Mouse (Mus musculus): Measurements from ENCODE around the gene Sec23b. TPM values are rescaled to one million over a fixed set of nuclear protein-coding genes. Genes with fewer than 3 reads are reported as not detected.

Gene Sec23b
- 17.3 TPM for polyA plus RNA-seq (2015; fragmentation: Illumina TruSeq; extraction: RNeasy Lipid Tissue Mini Kit (QIAGEN cat#74804); ENCODE audit: insufficient read depth, low read depth, low replicate concordance)

GRCm38 (mm10) chr2:144555820-144556552 is at the start of gene Sec23b:
TSS of gene Sec23b (plus strand) at chr2:144556229.

GRCm38 (mm10) chr2:144526981-144527820 is 28.8 kb upstream of the Sec23b start, which contains the start of the genes Dzank1 and Polr3f:
TSS of gene Dzank1 (minus strand) at chr2:144527414.
TSS of gene Polr3f (plus strand) at chr2:144527718.

DNA sequence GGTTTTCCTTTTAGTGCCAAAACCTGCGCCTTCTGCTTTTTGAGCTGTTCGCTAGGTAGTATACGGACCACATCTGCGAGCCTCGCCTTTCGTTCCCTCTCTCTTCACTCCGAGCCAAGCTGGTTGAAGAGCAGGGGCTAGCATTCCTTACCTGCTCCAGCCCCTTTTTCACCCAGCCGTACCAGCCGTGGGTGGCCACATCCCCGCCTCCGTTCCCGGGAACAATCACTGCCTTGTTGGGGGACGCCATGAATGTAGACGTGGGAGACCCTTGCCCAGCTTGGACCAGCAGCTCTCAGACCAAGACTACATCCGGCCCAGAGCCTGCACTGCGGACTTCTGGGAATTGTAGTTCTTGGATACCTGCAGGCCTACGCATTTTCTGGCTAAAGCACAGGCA is 5.5 kb upstream of the Sec23b start, which contains the start of gene Rbbp9:
Gene Rbbp9, minus strand, starts transcription at position 341 of the 400 bp plus-strand sequence.

GRCm38 (mm10) chr2:144593951-144594651 is 38.1 kb downstream of the Sec23b start, which contains the start of gene Smim26:
TSS of gene Smim26 (plus strand) at chr2:144594054.

DNA sequence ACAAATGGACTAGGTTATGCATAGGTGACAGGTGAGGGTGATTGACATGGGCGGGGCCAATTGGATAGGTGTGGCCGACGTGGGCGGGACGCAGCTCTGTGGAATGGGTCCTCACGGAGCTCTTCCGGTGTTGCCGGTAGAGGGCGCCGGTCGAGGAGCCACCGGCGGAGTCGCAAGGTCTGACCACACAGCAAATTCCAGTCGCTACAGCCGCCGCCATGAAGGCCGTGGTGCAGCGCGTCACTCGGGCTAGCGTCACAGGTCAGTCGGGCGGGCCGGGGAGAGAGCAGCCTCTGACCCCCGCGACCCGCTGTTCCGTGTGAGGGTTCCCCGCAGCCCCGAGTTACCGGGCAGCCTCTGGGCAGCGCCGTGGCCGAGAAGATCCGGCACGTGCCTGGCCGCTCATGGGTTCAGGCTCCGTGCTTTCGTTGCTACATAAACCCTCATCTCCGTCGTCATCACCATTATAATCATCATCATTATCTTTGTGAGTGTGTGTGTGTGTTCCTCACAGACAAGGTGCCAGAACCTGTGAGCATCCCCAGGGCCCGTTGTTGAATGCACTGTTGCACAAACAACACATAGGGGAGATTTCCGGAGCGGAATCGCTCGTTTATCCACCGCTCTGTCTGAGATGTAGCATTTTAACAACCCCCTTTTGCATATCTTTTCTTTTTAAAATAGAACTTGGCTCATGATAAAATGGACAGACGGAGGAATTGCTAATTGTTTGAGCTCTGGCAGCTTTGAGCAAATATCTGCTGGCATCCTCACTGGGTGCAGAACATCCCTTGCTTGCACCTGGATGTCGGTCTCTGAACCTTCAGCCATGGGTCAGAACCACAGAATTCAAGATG is 44.0 kb downstream of the Sec23b start, which contains the start of gene Dtd1:
Gene Dtd1, plus strand, starts transcription at position 67 of the 857 bp plus-strand sequence.

Other genes starting within 250 kb of the Sec23b start
- gene Ovol2, start 224.1 kb upstream of the Sec23b start, polyA plus RNA-seq (2015; fragmentation: Illumina TruSeq; extraction: RNeasy Lipid Tissue Mini Kit (QIAGEN cat#74804); ENCODE audit: insufficient read depth, low read depth, low replicate concordance): 1.6 TPM
- gene Kat14, start 187.2 kb upstream of the Sec23b start, polyA plus RNA-seq (2015; fragmentation: Illumina TruSeq; extraction: RNeasy Lipid Tissue Mini Kit (QIAGEN cat#74804); ENCODE audit: insufficient read depth, low read depth, low replicate concordance): 6.9 TPM
- 1.6 TPM for gene Pet117, start 187.2 kb upstream of the Sec23b start, polyA plus RNA-seq (2015; fragmentation: Illumina TruSeq; extraction: RNeasy Lipid Tissue Mini Kit (QIAGEN cat#74804); ENCODE audit: insufficient read depth, low read depth, low replicate concordance)
- gene Dzank1, start 28.8 kb upstream of the Sec23b start, polyA plus RNA-seq (2015; fragmentation: Illumina TruSeq; extraction: RNeasy Lipid Tissue Mini Kit (QIAGEN cat#74804); ENCODE audit: insufficient read depth, low read depth, low replicate concordance): 0.83 TPM
- 3.7 TPM for gene Polr3f, start 28.5 kb upstream of the Sec23b start, polyA plus RNA-seq (2015; fragmentation: Illumina TruSeq; extraction: RNeasy Lipid Tissue Mini Kit (QIAGEN cat#74804); ENCODE audit: insufficient read depth, low read depth, low replicate concordance)
- gene Rbbp9, start 5.4 kb upstream of the Sec23b start, polyA plus RNA-seq (2015; fragmentation: Illumina TruSeq; extraction: RNeasy Lipid Tissue Mini Kit (QIAGEN cat#74804); ENCODE audit: insufficient read depth, low read depth, low replicate concordance): 6.7 TPM
- gene Smim26, start 37.8 kb downstream of the Sec23b start, polyA plus RNA-seq (2015; fragmentation: Illumina TruSeq; extraction: RNeasy Lipid Tissue Mini Kit (QIAGEN cat#74804); ENCODE audit: insufficient read depth, low read depth, low replicate concordance): 13.4 TPM
- gene Dtd1, start 43.7 kb downstream of the Sec23b start, polyA plus RNA-seq (2015; fragmentation: Illumina TruSeq; extraction: RNeasy Lipid Tissue Mini Kit (QIAGEN cat#74804); ENCODE audit: insufficient read depth, low read depth, low replicate concordance): 4.6 TPM